Mouse (Mus musculus) mesoderm, embryonic 11.5 days (tissue): Measurements from ENCODE around the gene Igf2bp2.

Experiments used
- DNase-seq: peaks from one replicate; pipeline ENCODE4 v3.0.0-alpha.2; 2012; ENCODE audit warnings: low read depth, low spot score

Igf2bp2 gene

GRCm38 (mm10) chr16:22045930-22046329, 117.2 kb downstream of the Igf2bp2 start:
- DNase-seq: no peak

GRCm38 (mm10) chr16:22043830-22044229, 119.3 kb downstream of the Igf2bp2 start:
- no peak for DNase-seq

- no peak for DNase-seq
These were observed 123.1 kb downstream of the Igf2bp2 start for GRCm38 (mm10) chr16:22039978-22040377.

- no peak for DNase-seq
These were observed 124.5 kb downstream of the Igf2bp2 start for GRCm38 (mm10) chr16:22038554-22038953.

DNA sequence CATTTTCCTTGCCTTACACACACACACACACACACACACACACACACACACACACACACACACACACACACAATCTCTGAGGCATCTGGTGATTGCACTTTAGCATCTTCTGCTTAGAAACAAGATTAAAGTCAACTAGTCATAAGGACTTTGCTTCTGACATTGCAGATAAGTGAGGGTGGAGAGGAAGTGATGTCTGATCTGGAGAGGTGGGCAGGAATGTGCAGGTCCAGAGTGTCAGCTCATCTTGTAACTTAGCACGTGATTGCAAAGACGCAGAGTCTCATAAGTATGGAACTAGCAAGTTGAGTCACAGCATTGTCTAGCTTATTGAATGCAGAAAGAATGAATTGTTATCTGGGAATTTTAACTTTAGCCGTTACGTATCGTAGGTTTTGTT, 135.6 kb downstream of the Igf2bp2 start:
- DNase-seq: no peak

DNA sequence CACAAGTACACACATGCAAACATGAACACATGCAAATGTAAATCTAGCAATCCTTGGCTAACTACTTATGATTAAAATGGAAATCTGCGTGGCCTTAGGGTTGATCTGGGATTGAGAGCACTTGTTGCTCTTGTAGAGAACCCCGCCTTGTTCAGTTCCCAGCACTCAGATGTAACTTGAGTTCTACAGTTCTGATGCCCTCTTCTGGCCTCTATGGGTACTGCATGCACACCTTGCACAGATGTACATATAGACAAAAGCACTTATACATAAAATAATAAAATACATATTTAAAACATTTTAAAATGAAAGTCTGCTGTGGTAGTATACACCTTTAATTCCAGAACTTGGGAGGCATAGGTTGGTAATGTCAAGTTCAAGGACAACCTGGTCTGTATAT, 141.0 kb downstream of the Igf2bp2 start:
- DNase-seq: peak; percentile 12

DNA sequence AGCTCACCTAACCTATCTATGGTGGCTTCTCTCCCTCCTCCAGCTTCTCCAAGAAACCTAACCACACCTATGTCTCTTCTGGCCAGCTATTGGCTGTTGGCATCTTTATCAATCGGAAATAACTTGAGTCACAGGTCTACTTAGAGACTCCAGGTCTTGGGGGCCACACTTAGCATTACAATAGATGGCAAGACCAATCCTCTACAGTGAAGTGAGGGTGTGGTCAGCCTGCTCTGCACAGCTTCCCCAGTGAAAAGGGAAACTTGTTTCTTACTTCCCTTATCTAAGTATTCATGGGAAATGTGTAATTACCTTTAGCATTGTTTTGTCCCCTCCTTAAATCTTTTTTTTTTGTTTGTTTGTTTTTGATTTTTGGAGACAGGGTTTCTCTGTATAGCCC, 147.5 kb downstream of the Igf2bp2 start:
- no peak for DNase-seq

DNA sequence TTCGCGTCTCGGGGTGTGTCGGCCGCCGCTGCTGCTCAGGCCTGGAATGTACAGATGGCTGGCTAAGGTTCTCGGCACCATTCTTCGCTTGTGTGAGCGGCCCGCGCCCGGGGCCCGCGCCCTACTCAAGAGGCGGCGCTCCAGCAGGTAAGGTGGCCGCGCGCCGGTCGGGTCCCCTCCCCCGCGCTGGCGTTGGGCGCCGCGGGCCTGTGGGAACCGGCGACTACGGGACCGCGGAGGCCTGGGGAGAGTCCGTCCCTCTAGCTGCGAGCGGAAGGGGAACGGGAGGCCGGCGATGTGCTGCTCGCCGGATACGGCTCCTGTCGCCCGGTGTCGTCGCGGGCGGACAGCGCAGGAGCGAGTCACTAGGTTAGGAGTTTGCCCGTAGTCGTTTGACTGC, 153.5 kb downstream of the Igf2bp2 start:
- DNase-seq: peak; percentile 18

- DNase-seq: peak; percentile 100
These were observed 154.0 kb downstream of the Igf2bp2 start, which contains the start of gene Senp2 for GRCm38 (mm10) chr16:22009099-22009584. Gene Senp2 (plus strand): TSS chr16:22009484.
